Mouse (Mus musculus): ENCODE results near the gene Plcg2. TPM values are rescaled to one million over a fixed set of nuclear protein-coding genes. Genes with fewer than 3 reads are reported as not detected.

Gene Plcg2
- polyA plus RNA-seq, 1 experiment, result 3.2 TPM

DNA sequence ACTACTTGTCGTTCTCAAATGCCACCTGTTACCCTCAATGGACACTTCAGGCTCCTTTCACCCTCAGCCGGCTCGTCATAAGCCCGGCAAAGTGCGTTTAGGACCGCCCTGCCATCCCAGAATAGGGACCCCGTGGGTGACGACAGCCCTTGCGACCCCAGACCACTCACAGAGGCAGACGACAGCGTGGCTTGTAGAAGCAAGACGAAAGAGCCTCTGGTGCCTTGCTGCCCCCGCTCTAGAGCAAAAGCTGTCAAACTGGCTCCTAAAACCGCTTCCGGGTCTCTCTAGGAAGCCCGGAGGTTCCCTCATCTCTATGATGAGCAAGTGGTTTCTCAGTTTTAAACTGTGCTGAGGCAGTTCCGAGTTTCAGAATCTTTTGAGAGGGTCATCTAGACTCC lies 175.3 kb downstream of the Plcg2 start, which contains the start of gene Sdr42e1:
Gene Sdr42e1, minus strand, starts transcription at position 260 of the 401 bp plus-strand sequence.
- Histone ChIP-seq H3K4me3 (ENCODE audit: insufficient read depth, low read length) (peak within 1 kb of the TSS; percentile 49), H3K4me1 (ENCODE audit: control insufficient read depth, insufficient read depth, low read length) (no peaks in the 10 kb centered on the region), H3K27ac (ENCODE audit: insufficient read depth, low read length) (no peak within 1 kb of the TSS)
- TF ChIP-seq CTCF (IDR thresholded peaks at IDR 0.05; ENCODE audit: borderline replicate concordance, insufficient read depth, low read length), result no peak
- TF ChIP-seq POLR2A (IDR thresholded peaks at IDR 0.05; ENCODE audit: low read depth, low read length), result no peak

DNA sequence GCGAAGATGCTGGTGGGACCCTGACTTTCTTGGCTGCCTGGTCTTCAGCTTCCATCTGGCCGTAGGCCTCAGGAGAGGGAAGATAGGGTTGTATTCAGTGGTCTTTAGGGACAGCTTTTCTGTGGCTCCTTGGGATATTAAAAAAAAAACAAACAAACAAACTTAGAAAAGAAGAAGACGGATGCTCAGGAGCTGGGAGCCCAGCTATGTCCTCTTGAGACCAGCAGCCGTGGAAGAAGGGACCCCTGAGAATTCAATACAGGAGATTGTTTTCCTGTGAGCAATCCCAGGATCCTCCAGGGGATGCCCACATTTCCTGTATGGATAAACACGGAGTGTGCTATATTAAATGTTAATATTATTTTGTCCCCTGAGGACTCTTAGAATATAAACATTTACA lies 177.1 kb downstream of the Plcg2 start:
- Histone ChIP-seq H3K4me3 (ENCODE audit: insufficient read depth, low read length) (no peak overlapping the region), H3K4me1 (ENCODE audit: control insufficient read depth, insufficient read depth, low read length) (no peaks in the 10 kb centered on the region), H3K27ac (ENCODE audit: insufficient read depth, low read length) (no peak overlapping the region)
- TF ChIP-seq POLR2A (IDR thresholded peaks at IDR 0.05; ENCODE audit: low read depth, low read length), result no peak
- TF ChIP-seq CTCF (IDR thresholded peaks at IDR 0.05; ENCODE audit: borderline replicate concordance, insufficient read depth, low read length), result no peak

DNA sequence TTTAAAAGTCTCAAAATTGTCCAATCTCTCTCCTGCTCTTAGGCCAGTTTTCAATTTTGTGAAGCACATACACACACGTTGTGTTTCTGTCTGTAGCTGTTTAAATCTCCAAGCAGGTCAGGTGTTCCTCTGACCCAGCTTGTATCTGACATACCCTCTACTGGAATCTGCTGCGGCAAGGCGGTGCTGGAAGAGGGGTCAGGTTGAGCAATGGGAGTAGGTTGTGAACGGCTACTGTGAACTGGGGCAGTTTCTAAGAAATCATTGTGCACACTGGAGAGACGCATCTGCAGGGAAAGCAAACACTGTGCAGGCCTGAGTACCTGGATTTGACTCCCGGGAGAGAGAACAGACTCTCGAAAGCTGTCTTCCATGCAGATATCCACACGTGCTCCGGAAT lies 178.4 kb downstream of the Plcg2 start:
- H3K27ac ChIP-seq (ENCODE audit: insufficient read depth, low read length), result no peak overlapping the region
- no peak for TF ChIP-seq POLR2A (IDR thresholded peaks at IDR 0.05; ENCODE audit: low read depth, low read length)
- no peak for TF ChIP-seq CTCF (IDR thresholded peaks at IDR 0.05; ENCODE audit: borderline replicate concordance, insufficient read depth, low read length)
- H3K4me3 ChIP-seq (ENCODE audit: insufficient read depth, low read length), result no peak overlapping the region
- H3K4me1 ChIP-seq (ENCODE audit: control insufficient read depth, insufficient read depth, low read length), result no peaks in the 10 kb centered on the region

DNA sequence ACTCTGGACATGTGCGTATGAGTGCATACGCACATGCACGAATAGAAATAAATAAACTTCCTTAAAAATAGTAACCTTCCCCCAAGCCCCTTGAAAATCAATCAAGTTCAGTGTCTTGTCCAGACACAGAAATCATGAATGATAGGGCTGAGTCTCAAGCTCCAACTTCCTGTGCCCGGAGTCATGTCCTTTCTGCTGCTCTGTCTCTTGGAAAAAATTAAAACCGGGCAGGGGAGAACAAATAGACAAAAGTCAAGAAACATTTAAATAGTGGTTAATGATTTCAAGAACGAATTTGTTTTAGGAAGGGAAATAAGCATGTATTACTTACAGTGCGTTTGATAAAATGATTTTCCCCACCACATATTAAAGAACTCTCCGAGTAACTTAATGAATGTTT lies 178.9 kb downstream of the Plcg2 start:
- TF ChIP-seq POLR2A (IDR thresholded peaks at IDR 0.05; ENCODE audit: low read depth, low read length) (no peak), CTCF (IDR thresholded peaks at IDR 0.05; ENCODE audit: borderline replicate concordance, insufficient read depth, low read length) (no peak)
- Histone ChIP-seq H3K4me1 (ENCODE audit: control insufficient read depth, insufficient read depth, low read length) (no peaks in the 10 kb centered on the region), H3K4me3 (ENCODE audit: insufficient read depth, low read length) (no peak overlapping the region), H3K27ac (ENCODE audit: insufficient read depth, low read length) (no peak overlapping the region)

DNA sequence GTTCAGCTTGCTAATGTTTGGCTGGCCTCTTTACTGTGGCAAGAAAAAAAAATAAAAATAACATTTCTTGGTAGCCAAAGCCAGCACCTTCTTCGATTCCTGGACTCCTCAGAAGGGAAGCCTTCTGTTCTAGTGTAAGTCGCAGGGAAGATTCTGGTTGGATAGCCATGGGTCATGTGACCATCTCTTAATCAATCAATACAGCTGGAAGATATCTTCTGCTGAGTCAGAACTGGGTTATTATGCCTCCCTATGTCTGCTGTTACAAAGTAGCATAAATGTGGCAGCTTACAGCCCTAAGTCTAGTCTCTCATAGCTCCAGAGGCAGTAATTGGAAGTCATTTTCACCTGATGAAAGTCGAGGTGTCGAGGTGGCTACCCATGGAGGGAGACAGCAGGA lies 180.6 kb downstream of the Plcg2 start:
- no peak overlapping the region for H3K4me3 ChIP-seq (ENCODE audit: insufficient read depth, low read length)
- TF ChIP-seq POLR2A (IDR thresholded peaks at IDR 0.05; ENCODE audit: low read depth, low read length) (no peak), CTCF (IDR thresholded peaks at IDR 0.05; ENCODE audit: borderline replicate concordance, insufficient read depth, low read length) (no peak)
- H3K27ac ChIP-seq (ENCODE audit: insufficient read depth, low read length), result no peak overlapping the region
- no peaks in the 10 kb centered on the region for H3K4me1 ChIP-seq (ENCODE audit: control insufficient read depth, insufficient read depth, low read length)

DNA sequence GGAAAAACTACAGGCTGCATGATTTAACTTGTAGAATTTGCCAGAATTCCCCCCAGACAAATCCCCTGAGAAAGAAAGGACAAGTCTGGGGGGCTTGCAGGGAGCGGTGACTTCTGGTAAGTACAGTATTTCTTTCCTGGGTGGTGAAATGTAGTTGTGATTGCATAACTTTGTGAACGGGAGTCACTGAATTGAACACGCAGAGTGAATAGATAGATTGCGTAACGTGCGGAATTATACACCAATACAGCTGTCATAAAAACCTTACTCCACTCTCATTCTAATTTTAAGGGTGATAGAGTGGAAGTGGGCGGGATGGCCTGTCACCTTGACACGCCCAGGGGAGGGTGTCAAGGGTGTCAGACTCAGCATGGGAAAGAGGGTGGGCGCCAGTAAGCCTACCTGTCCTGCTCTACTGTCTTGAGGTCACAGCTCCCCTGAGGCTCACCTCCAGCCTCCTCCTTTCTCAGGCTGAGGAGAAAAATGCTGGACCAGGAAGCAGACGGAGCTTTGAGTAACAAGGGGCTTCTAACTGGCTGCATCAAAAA lies 185.9 kb downstream of the Plcg2 start:
- H3K27ac ChIP-seq (ENCODE audit: insufficient read depth, low read length), result no peak overlapping the region
- no peaks in the 10 kb centered on the region for H3K4me1 ChIP-seq (ENCODE audit: control insufficient read depth, insufficient read depth, low read length)
- H3K4me3 ChIP-seq (ENCODE audit: insufficient read depth, low read length), result no peak overlapping the region
- TF ChIP-seq CTCF (IDR thresholded peaks at IDR 0.05; ENCODE audit: borderline replicate concordance, insufficient read depth, low read length) (no peak), POLR2A (IDR thresholded peaks at IDR 0.05; ENCODE audit: low read depth, low read length) (no peak)

DNA sequence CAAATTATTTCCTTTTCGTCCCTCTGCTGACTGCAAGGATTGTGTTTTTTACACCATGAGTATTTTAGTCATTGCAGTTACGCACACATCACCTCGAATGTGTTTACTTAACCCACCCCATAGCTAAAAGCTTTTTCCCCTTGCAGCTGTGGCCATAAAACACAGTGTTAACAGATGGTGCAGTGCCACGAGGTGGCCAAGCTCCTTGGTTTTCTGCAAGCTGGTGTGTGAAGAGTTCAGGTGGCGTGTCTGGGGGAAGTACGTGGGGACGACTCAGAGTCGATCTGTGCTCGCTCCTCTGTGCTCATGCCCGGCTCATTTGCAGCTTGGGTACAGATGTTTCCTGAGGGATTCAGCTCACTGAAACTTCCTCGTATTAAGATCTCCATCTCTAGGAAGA lies 186.4 kb downstream of the Plcg2 start:
- Histone ChIP-seq H3K4me1 (ENCODE audit: control insufficient read depth, insufficient read depth, low read length) (no peaks in the 10 kb centered on the region), H3K4me3 (ENCODE audit: insufficient read depth, low read length) (no peak overlapping the region), H3K27ac (ENCODE audit: insufficient read depth, low read length) (no peak overlapping the region)
- TF ChIP-seq POLR2A (IDR thresholded peaks at IDR 0.05; ENCODE audit: low read depth, low read length) (no peak), CTCF (IDR thresholded peaks at IDR 0.05; ENCODE audit: borderline replicate concordance, insufficient read depth, low read length) (no peak)

Other genes starting within 250 kb of the Plcg2 start
- 31.0 and 40.2 TPM in 2 replicates for gene Cmip, start 241.2 kb upstream of the Plcg2 start, polyA plus RNA-seq (2011; ENCODE audit: insufficient read length, low read depth, missing spikeins)
- 0.80 and 1.0 TPM in 2 replicates for gene Sdr42e1, start 175.4 kb downstream of the Plcg2 start, polyA plus RNA-seq (2011; ENCODE audit: insufficient read length, low read depth, missing spikeins)
- gene Hsd17b2, start 203.6 kb downstream of the Plcg2 start, polyA plus RNA-seq (2011; ENCODE audit: insufficient read length, low read depth, missing spikeins), result not detected in 2 replicates